Mouse (Mus musculus): Measurements from ENCODE around the gene Inppl1. TPM values are rescaled to one million over a fixed set of nuclear protein-coding genes. Genes with fewer than 3 reads are reported as not detected.

Inppl1 gene
- total RNA-seq, 2 experiments from 2014 or later = 33.2 to 37.5 TPM

DNA sequence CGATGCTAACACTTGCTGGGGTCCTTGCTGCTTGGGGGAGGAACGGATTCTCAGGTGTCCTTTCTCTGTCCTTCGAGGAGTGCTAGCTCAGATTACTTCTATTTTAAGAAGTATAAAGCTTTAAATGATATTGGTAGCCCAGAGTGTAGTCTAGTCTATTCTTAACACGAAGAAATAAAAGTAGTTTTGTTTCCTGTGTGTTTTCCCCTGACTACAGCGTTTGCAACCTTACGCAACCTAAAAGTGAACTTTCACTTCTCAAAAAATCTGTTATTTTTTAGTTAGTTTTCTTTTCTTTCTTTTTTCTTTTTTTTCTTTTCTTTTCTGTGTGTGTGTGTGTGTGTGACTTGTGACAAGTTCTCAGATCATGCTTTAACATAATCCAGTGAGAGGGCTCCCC, 13.7 kb upstream of the Inppl1 start:
- no peak for DNase-seq (ENCODE audit: low spot score in 2 of 2)
- intact Hi-C loops (cut with DNase I) = no loop called here

DNA sequence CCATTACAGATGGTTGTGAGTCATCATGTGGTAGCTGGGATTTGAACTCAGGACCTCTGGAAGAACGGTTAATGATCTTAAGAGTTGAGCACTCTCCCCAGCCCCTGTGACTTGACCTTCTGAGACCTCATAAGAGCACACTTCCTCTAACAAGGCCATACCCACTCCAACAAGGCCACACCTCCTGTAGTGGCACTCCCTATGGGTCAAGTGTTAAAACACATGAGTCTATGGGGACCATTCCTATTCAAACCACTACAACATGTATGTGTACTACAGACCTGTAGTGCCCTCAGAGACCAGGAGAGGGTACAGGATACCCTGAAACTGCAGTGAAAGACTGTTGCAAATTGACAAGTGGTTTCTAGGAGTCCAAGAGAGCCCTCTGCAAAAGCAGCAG, 9.9 kb upstream of the Inppl1 start:
- intact Hi-C loops (cut with DNase I) = no loop called here

DNA sequence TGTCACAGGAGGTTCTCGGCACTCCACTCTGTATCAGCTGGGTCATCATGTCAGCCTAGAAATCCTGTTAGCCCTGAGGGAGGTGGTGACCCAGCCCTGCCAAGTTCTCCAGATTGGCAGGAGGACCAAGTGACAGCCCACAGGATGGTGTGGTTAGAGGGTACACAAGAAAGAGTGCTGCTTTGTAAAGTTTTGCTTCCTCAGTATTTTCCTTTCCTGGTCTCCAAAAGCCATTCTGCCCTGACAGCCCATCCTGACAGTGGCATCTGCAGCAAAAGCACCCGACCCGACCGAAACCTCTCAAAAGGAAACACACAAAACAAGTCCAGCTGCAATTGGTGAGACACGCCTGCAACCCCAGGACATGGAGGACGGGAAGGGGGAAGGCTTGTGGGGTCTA, 6.2 kb upstream of the Inppl1 start:
- intact Hi-C loops (cut with DNase I) = no loop called here

More for the DNA sequence above, 9.9 kb upstream of the Inppl1 start:
- no peak for DNase-seq (ENCODE audit: low spot score in 2 of 2)

DNA sequence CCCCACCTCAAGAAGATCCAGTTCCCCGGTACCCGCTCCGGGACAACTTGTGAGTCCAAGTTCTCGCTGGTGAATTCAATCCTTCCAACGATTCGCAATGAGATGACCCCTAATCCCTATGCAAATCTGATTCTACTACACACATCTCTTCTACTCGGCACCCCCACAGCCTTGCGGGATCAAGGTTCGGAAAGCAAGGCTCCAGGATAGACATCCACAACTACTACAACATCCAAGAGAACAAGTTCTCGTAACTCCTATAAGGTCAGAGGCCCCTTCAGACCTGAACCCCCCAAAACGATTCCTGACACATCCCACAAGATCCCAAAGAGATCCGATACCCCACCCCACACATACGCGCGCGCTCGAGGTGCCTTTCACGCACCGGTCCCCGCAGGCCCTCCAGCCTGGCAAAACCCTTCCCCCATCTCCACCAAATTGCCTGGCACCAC, 849 bp downstream of the Inppl1 start:
- no peak for DNase-seq (ENCODE audit: low spot score in 2 of 2)
- intact Hi-C loops (cut with DNase I) = loop anchor here (5.0 kb wide), 2 partner anchors 60 to 170 kb away; no protein-coding TSS in a partner anchor

More for the DNA sequence above, 6.2 kb upstream of the Inppl1 start:
- no peak for DNase-seq (ENCODE audit: low spot score in 2 of 2)

DNA sequence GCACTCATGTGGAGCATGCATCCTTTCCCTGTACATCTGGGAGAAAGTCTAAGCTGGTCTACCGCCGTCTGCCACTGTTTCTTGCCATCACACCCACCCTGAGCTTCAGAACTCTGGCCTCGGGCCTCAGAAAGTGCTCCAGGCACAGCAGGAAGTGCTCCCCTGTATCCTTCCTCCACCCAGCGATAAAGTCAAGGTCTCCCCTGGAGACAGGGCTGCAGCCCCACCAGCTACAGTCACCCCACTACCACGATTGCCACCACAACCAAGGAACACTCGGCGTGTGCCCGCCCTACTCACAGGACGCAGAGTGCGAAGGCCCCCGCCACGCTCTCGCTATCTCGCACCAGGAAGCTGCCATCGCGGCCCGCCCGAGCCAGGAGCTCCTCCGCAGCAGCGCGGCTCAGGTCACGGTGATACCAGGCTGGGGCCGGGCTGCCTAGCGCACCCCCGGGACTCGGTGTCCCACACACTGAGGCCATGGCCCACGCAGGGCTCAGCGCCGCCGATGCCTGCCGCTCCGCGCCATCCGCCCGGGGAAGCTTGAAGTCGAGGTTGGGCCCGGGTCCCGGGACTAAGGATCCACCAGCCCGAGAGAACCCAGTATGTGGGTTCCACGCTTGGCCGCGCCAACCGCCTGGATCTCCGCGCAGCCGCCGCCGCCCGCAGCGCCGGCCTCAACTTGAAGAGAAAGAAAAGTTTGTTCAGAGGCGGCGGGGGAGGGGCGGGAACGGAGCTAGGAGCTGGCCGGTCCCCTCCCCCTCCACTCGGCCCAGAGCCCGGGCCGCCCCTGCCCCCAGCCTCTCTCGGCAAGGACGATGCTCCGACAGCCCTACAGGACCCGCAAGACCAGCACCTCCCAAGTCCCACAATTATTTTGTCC, 1.5 kb downstream of the Inppl1 start:
- peak; percentile 50 to 57 for DNase-seq (ENCODE audit: low spot score in 2 of 2)
- intact Hi-C loops (cut with DNase I) = loop anchor here (5.0 kb wide), 2 partner anchors 61 to 169 kb away; no protein-coding TSS in a partner anchor

DNA sequence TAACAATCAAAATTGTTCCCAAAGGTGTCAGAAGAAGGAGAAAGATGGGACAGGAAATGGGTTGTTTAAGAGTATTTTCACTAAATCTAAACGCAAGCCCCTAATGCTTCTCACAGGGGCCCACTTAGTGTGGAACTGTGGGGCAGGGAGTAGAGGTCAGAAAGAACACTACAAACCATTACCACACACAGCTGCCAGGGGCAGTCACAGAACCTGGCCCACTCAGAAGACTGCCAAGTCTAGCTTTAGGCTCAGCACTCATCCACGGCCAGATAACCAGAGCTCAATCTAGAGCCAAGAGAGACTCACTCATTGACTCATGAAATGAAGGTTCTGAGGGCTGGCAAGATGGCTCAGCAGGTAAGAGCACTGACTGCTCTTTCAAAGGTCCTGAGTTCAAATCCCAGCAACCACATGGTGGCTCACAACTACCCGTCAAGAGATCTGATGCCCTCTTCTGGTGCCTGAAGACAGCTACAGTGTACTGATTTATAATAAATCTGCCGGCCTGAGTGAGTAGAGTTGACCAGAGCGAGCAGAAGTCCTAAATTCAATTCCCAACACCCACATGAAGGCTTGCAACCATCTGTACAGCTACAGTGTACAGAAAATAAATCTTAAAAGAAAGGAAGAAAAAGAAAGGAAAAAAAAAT, 2.4 kb downstream of the Inppl1 start:
- intact Hi-C loops (cut with DNase I) = loop anchor here (5.0 kb wide), 2 partner anchors 62 to 168 kb away; no protein-coding TSS in a partner anchor
- no peak for DNase-seq (ENCODE audit: low spot score in 2 of 2)

DNA sequence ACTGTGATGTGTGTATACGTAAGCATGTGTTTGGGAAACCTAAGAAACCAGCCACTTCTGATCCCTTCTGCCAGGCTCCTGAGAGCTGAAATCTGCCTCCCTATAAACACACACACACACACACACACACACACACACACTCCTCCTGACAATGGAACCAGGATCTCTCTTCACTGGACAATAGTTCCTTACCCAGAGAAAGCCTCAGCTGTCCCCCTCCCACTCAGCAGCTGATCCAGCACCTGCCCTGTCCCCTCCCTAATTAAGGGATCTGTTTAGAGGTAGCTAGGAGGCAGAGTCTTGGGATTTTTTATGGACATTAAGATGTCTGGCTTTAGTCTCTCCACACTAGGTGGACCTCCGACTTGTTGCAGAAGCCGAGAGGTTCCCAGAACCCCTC, 3.1 kb downstream of the Inppl1 start:
- intact Hi-C loops (cut with DNase I) = loop anchor here (5.0 kb wide), 2 partner anchors 62 to 168 kb away; no protein-coding TSS in a partner anchor
- no peak for DNase-seq (ENCODE audit: low spot score in 2 of 2)

DNA sequence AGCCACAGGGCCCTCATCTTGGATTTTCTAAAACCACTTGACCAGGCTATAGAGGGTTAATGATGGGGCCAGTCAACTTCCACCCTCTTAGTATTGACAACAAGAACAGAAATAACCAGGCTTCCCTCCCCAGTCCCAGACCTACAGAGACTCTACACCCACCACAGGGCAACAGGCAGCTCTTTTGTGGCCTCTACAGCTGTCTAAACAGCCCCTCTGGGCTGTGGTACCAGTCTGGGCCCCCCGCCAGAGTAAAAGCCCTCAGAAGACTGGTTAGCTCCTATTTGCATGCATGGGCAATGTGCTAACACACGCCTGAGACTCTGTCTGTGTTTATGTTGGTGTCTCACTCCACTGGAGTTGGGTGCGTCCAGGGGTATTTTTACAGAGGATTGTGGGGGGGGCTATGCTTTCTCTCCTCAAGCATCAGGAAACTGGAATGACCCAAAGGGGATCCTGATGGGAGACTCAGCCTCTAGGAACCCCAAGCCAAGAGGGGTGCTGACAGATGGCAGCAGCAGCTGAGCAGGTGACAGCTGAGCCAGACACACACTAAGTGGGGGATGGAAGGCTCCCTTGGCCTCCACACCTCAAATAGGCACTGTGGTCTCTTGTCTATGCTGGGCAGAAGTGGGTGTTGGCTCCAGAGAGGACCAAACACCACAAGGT, 4.0 kb downstream of the Inppl1 start:
- no peak for DNase-seq (ENCODE audit: low spot score in 2 of 2)
- intact Hi-C loops (cut with DNase I) = no loop called here

DNA sequence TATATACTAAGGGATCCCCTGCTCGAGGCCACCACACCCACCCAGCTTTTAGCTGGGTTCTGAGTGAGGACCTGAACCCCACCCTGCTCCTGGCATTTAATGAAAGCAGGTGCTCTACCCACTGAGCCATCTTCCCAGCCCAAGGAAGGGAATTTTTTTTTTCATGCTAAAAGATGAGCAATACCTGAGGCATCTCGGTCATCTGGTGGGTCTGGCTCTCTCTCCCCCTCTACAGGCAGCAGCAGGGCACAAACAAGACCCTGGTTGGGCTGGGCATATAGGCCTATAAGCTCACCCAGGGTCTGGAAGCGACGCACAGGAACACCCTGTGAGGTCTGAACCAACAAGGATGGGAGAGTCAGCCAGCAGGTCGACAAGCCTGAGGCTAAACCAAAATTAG, 4.7 kb downstream of the Inppl1 start:
- intact Hi-C loops (cut with DNase I) = no loop called here
- DNase-seq (ENCODE audit: low spot score in 2 of 2) = no peak

DNA sequence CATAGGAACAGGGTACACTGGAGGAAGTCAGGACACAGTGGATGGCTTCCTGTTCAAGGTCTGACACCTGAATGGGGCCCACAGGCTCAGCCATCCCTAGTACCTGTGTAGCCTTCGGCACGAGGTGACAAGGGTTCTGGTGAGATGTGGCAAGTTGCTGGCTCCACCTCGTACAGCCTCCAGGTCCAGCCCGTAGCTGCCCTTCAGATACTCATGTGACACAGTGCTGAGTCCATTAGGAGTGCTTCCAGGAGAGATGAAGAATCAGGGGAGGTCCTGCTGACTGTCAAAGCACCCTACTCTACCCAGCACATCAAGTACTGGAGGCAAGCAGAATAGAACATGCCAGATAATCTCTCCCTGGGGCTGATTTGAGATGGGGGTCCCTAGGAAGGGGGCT, 5.7 kb downstream of the Inppl1 start:
- intact Hi-C loops (cut with DNase I) = no loop called here
- no peak for DNase-seq (ENCODE audit: low spot score in 2 of 2)

DNA sequence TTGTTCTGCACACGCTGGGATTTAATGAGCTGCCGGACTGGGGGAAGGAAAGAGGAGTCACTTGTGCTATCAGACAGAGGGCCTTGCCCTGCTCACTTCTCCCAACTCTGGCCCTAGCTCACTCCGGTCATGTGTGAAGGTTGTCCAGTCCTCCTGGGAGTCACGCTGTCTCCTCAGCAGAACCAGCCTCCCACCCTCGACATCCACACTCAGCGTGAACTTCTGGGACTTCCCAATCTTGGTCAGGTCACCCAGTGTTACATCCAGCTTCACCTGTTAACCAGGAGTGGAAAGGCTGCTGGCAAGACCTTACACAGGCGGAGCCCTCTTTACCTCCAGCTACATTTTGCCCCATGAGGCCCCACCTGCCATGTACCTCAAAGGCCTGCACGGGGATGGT, 6.6 kb downstream of the Inppl1 start:
- DNase-seq (ENCODE audit: low spot score in 2 of 2) = no peak
- intact Hi-C loops (cut with DNase I) = no loop called here

DNA sequence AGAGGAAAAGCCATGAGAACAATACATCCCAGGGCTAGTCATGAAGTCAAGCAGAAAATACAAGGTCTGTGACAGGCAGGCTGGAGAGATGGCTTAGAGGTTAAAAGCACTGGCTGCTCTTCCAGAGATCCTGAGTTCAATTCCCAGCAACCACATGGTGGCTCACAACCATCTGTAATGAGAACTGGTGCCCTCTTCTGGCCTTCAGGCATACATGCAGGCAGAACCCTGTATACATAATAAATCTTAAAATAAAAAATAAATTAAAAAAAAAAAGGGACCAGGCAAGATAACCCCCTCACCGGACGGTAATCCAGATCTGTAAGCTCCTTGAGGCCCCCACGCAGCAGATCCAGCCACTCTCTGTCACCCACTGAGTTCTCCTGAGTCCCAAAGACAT, 7.7 kb downstream of the Inppl1 start:
- DNase-seq (ENCODE audit: low spot score in 2 of 2) = no peak
- intact Hi-C loops (cut with DNase I) = no loop called here

DNA sequence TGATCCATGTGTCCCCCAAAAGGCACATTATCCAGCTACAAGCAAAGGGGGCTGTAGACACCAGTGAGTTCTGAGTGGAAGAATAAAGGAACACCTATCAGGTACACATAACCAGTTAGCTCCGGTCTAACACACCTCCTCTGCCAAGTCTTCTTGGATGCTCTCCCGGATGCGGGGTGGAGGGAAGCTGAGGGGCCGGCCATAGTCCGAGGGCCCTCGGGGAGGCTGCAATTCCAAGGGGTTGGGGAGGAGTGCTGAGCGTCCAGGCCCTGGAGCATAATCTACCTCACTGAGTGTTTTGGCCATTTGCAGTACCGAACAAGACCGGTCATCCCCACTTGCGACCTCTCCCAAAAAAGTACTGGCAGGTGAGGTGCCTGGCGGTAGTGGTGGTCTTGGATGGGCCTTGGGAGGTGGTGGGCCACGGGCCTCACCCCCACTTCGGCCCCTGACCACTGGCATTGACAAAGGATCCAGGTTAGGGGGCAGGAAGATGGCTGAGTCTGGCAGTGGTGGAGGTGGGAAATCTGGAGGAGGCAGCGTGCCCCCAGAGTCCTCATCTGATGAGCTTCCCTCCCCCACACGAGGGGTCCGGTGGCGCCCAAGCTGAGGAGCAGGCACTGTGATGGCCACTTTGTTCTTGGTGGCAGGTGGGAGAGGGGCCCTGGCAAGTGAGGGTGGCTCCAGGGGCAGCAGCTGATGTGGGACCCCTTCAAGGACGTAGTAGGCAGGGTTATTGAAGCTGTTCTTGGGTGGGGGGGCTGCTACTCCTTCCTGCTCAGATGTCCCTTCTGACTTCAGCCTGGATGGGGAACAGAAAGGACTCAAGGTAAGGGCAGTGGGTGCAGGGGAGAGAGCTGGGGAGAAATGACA, 14.0 kb downstream of the Inppl1 start:
- intact Hi-C loops (cut with DNase I) = no loop called here
- no peak for DNase-seq (ENCODE audit: low spot score in 2 of 2)

DNA sequence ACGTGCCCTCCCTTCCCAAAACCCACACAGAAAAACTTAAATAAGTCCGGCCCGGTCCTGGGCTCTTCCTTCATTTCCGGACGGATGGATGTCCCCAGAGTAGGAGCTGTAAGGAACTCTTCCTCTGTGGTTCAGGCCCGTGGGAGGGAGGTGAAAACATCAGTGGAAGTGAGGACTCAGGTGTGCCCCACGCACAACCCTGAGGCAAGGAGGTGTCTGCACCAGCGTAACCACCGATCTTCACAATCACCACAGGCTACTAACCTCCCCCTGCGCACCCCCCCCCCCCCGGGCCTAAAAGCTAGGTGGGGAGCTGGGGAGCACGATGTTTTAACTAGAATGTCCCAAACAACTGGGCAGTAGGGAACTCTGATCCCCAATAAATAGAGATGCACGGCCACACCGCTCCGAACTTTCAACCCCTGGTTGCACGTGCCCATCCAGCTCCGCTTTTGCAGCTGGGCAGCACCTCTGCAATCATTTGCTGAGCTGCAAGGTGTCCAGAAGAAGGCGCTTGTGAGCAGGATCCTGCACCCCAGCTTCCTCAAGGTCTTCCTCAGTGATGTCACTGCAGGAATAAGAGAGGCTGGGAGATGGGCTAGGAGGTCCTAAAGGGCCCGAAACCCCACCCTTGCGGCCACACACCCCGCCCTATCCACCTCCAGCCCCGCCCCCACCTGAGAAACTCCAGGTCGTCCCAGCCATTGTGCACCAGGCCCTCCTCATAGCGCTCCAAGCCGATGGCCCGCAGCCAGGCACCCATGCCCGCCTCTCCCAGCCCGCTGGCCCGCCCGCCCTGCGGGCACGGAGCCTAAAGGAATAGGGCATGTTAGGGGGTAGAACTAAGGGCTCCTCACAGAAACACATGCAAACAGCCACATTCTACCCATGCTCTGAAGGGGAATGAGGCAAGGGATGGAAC, 14.9 kb downstream of the Inppl1 start:
- DNase-seq (ENCODE audit: low spot score in 2 of 2) = no peak
- intact Hi-C loops (cut with DNase I) = no loop called here

DNA sequence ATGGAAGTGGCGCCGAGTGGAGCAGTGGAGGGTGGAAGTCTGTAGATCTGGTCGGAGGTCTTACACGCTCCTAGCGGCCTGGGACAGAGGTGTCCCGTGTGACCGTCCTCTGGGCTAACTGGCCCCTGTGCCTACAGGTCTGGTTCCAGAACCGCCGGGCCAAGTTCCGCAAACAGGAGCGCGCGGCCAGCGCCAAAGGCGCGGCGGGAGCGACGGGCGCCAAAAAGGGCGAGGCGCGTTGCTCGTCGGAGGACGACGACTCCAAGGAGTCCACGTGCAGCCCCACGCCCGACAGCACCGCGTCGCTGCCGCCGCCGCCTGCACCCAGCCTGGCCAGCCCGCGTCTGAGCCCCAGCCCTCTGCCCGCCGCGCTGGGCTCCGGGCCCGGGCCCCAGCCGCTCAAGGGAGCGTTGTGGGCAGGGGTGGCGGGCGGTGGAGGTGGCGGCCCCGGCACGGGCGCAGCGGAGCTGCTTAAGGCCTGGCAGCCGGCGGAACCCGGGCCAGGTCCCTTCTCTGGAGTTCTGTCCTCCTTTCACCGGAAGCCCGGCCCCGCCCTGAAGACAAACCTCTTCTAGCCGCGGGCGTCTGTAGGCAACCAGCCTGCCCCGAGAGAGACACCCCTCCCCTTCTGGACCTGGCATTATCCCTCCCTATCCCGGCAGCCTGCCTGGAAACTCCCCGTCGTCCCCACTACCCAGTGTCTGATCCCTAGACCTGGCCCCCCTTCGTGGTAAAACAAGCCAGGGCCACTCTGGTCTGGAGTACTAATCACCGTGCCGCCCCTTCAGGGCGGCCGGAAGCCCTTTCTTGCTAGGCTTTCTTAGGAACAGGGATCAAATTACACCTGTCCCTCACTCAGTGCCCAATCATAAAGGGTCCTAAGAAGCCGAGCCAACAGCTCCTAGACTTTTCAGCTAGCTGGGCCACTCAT, 16.2 kb downstream of the Inppl1 start:
- intact Hi-C loops (cut with DNase I) = no loop called here
- peak in 1 of 2 experiments; percentile 12 for DNase-seq (ENCODE audit: low spot score in 2 of 2)

DNA sequence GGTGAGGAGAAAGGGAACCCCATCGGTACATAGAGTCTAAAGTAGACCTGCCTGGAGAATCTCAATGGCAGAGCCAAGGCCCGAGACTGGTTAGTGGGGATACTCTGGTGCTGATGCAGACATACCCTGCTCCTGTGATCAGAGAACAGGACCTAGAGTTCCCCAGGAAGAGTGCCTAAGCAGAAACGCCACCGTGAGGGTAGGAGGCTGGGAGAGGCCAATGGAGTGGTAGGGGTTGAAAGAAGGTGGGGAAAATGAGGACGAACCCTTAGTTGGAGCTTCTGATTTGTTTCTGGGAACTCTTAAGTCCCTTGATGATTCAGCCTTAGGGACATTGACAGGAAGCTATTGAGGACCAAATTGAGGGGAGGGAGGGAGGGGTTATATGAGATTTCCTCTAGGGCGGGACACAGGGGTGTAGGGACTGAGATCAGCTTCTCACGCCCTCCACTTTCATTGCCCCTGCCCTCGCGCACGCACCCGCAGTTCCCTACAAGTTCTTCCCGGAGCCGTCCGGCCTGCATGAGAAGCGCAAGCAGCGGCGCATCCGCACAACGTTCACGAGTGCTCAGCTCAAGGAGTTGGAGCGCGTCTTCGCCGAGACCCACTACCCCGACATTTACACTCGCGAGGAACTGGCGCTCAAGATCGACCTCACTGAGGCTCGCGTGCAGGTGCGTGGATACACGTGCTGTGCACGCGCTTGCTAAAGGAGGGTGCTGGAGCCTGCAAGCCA, 17.6 kb downstream of the Inppl1 start:
- no peak for DNase-seq (ENCODE audit: low spot score in 2 of 2)
- intact Hi-C loops (cut with DNase I) = no loop called here
